Mouse (Mus musculus): ENCODE measurements around the gene Gli3.

The Gli3 gene

DNA sequence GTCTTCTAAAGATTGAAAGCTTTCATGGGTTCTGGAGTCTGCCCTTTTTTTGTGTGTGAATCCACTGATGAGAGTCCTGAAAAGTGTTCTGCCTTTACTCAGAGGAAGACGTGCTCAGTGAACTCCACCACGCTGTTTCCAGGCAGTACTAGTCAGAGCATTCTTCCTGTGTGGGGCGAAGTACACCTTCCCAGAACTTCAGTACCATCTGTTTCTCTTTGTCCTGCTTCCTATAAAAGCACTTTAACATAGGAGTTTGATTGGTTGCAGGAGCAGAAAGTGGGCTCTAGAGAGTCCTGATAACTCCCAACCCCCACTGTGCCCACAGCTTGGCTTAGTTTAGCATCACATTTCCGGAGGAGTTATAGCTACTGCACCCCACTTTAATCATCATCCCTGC is 32.8 kb downstream of the Gli3 start:
- no peak for DNase-seq (ENCODE audit: low read depth)

DNA sequence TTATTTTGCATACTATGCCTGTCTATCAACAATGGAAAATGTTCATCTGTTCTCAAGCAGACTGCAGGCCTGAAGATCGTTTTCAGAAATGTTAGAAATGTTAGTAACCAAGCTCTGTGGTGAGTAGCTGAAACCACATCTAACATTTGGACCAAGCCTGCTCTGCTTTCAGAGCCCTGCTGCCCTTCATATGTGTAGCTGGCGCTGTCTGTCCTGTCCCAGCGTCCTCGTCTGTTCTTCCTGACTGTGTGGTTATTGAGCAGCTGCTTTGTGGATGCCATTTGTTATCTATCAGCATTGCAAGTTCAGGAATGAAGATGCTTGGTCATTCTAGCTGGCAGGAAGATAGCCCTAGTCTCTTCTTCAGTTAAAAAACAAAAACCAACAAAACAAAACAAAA is 35.3 kb downstream of the Gli3 start:
- DNase-seq (ENCODE audit: low read depth) = no peak

DNA sequence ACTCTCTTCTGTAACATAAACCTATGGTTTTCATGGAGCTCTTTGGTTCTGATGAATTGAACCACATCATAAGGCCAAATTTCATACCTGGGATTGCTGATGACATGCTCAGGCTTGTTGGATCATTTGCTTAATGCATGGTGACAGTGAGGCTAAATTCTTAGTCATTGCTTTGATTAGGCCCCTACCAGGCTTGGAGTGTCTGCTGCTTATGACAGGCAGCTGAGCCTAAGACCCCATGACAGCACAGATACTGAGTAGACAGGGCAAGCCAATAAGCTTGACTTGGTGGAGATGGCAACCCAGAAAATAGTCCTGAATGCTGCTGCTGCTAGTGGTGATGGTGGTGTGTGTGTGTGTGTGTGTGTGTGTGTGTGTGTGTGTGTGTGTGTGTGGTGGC is 47.9 kb downstream of the Gli3 start:
- DNase-seq (ENCODE audit: low read depth) = no peak

DNA sequence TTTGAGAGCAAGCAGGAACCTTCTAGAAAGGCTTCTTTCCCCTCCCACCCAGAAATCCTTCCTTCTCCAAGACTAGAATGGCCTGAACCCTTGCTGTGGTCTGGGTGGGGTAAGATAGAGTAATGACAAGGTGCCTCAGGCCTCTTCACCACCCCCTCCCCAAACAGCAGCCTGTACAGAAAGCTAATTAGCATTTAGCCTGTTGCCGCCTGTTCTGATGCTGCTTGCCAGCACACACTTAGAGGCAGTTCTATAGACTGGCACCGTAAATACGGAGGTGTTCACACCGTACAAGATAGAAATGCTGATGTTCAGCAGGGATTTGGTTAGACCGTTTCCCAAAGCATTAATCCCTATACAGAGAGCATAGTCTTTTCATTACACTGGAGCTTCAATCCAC is 50.1 kb downstream of the Gli3 start:
- DNase-seq (ENCODE audit: low read depth) = no peak

DNA sequence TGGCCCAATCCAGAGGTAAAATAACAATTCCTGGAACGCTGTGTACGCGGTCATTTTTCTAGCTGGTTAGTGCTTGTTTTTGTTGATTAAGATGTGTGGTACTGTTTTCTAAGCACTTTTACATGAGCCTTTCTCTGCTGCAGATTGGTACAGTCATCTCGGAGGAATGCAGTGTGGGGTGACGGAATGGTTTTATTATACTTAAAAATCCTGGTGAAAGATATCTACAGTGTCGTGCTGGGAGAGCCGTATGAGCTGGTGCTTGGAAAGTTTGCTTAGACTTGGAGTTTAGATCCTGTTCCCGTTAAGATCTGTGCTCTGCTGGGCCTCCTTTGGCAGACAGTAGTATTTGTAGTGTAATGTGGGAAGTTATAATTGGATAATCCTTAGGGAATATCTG is 51.0 kb downstream of the Gli3 start:
- no peak for DNase-seq (ENCODE audit: low read depth)

DNA sequence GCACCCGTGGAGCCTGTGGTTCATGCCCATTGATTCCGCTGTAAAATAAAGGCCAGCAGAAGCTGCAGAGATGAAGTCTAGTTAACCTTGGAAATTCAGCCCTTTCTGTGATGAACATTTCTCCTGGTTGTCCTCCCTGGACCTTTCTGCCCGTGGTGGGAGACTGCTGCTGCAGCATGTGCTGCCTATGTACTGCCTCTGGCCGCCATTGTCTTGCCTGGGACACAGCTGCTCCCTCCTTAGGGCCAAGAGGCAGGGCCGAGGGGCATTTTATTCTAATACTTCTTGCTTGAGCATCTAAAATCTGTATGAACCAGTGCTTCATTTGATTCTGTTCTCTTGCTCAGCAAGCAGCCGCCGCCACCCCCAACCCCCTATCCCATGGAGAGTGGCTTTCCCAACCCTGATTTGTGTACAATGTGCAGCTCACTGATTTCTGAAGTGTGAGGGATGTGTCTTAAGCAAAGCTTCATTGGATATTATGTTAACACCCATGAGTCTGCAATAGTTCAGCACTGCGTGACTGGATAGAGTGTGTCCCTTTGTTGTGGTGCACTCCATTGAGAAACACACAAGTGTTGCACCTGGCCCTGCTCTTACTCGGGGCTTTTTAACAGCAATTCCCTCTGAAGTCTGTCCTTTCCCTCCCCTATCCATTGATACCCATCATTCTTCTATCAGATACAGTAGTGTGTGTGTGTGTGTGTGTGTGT is 54.2 kb downstream of the Gli3 start:
- no peak for DNase-seq (ENCODE audit: low read depth)

DNA sequence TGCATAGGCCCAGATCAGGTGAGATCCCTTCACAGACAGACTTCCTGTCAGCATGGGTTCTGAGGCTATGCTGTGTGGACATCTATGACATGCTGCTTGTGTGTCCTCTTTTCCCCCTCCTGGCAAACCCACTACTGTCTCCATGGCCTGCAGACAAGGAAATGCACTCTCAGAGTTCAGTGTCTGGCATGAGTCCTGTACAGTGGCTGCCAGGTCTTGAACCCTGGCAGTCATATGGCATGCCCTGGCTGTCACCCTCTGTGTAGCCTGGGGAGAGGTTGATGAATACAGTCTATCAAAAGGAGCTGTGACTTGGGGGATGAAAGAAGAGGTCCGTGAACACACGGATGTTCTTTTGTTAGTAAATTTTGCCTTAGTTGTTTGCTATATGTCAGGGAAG is 57.3 kb downstream of the Gli3 start:
- DNase-seq (ENCODE audit: low read depth) = no peak

DNA sequence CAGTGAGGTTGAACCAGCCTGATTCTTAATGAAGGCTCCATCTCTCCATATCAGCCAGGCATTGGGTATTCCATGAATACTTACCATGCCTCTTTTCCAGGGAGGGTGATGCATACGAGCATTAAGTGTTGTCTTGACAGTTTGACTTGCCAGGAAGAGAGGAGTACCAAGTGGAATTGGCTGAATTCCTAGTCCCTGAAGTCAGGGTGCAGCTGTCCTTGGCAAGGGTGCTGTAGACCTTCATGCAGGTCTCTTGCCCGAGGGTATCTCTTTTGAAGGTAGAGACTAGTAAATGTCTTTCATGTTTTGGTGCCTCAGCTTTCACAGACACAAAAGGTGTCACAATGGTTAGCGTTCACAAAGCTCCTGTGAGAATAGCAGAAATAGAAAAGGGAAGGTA is 59.1 kb downstream of the Gli3 start:
- no peak for DNase-seq (ENCODE audit: low read depth)

DNA sequence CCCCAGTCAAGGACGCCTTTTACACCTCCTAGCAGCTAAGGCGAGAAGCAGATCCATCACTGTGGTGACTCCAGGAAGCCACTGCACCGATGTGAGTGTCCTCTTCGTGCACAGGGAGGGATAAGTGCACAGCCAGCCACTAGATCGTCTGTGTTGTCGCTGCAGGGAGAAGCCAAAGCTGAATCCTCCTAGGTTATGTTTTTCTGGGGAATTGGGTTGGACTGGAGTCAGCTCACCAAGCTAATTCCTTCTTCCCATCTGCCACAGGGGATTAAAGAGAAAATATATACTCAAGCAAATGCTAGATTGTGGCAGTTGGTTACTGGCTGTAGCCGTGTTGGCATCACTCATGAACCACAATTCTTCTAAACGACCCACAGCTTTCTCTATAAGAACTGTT is 61.2 kb downstream of the Gli3 start:
- no peak for DNase-seq (ENCODE audit: low read depth)

DNA sequence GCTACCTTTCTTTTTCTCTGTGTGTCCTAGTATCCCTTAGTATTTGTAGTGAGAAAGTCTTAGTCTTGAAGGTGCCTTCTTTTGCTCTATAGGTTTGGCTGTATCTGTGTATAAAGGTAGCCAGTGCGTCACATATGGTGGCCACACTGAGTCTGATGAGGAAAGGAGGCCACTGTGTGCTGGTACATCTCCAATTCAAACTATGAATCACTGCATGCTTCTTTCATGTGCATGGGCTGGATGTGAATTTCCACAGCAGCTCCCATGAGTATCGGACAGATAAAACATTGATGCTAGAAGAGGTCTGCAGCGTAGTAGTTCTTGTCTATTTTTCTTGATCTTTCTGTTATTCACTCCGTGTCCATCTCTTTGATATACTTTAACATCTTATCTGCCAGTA is 63.7 kb downstream of the Gli3 start:
- DNase-seq (ENCODE audit: low read depth) = no peak

DNA sequence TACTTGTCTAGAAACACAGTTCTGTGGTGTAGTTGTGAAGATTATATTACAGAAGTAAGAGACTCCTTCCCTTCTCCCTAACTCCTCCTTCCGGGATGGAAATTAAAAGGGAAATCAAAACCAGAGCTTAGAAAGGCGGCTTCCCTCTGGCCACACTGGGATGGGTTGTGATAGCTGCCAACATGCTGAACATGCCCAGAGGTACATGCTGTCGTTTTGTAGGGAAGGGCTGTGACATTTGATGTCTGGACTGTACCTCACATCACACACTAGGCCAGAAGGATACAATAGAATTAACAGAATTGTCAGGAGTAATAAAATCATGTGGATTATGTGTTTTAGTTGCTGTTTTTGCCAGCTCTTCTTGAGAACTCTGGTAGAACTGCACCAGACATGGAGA is 68.5 kb downstream of the Gli3 start:
- DNase-seq (ENCODE audit: low read depth) = no peak

DNA sequence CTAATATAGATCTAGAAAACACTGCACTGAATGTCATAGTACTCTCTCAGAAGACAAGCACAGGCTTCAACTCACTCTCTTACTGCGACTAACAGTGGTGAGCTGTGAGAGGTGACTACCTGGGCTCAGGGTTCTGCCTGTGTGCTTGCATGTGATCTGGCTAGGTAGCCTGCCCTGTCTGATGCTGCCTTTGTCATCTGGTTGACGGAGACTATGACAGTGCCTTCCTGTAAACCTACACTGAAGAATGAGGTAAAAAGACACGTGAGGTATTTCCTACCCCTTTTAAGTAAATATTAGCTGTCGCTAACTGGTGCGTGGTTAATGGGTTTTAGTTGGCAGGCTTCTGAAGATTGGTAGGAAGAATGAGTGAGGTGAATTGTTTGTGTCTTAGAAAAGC is 74.2 kb downstream of the Gli3 start:
- DNase-seq (ENCODE audit: low read depth) = no peak

DNA sequence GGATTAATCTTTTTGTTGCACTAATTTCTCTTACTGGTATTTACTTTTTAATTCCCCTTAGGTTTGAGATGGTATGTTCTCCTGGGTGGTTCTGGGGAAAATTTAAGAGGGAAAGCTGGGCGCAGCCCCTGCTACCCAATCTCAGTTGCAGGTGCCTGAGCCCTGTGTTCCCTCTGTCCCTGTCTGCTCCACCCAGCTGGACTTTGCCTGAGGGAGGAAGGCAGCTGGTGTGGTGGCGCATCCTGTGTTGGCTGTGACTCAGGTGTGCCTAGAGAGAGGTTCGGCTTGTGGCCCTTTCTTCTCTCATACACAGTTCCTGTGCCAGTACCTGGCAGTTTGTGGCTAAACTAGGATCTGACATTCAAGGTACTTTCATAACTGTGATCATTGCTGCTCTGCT is 74.6 kb downstream of the Gli3 start:
- DNase-seq (ENCODE audit: low read depth) = no peak

DNA sequence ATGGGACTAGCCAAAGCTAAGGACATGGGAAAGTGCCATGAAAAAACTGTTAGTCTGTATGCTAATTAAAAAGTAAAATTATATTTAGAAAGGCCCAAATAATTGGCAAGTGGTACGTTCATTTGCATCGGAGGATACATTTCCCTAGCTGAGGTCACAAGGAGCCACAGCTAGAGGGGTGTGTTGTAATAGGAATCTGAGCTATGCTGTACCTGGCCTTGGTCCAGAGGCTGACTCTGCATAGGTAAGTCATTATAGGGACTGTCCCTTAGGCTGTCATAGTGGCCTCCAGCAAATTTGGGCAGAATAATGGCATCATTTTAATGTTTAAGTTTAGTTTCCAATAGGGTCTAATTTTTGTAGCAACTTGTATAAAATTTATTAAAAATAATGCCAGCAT is 75.4 kb downstream of the Gli3 start:
- DNase-seq (ENCODE audit: low read depth) = no peak

DNA sequence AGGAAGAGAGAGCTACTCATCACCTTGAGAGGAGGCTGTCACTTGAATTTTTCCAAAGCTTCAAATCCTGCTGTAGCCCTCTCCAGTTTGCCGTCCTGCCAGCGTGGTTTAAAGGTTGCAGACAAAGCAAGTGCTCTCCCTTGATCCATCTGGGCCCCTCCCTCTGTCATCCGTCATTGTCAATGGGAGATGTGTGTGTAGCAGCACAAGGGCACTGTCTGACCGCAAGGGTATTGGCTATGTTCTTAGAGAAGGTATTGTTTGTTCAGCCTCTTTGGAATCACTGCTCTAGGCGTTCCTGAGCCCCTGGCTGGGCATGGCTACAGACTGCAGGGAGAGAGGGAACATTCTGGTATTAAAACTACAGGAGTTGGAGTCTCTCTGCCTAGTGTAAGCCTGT is 79.0 kb downstream of the Gli3 start:
- no peak for DNase-seq (ENCODE audit: low read depth)

DNA sequence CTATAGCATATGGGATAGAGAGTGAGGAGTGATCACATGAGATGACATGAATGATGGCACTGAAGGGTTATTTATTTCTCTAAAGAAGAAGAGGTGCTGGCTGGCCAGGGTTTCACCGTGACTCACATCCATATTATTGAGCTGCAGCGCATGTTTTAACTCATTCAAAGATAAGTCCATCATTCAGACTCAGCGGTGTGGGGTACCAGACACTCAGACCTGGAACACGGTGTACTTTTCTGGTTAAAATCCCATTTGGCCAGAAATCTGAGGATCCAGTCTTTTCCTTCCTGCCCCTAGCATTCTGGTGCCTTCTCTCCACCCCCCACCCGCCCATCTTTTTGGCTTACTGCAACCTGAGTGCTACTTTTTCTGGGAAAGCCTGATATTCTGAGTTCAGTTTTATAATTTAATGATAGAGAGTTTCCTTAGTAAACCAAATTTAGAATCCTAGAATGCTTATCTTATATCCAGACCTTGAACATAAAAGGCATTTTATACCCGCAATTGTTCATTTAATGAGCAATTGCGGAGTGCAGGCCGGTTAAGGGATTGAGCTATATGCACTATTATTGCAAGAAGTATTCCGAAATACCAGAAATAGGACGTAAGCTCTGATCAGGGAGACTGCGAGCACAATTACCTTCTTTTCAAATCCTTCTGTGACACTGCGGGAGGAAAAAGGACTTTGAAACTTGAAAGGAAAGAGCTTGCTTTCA is 80.3 kb downstream of the Gli3 start:
- DNase-seq (ENCODE audit: low read depth) = no peak

DNA sequence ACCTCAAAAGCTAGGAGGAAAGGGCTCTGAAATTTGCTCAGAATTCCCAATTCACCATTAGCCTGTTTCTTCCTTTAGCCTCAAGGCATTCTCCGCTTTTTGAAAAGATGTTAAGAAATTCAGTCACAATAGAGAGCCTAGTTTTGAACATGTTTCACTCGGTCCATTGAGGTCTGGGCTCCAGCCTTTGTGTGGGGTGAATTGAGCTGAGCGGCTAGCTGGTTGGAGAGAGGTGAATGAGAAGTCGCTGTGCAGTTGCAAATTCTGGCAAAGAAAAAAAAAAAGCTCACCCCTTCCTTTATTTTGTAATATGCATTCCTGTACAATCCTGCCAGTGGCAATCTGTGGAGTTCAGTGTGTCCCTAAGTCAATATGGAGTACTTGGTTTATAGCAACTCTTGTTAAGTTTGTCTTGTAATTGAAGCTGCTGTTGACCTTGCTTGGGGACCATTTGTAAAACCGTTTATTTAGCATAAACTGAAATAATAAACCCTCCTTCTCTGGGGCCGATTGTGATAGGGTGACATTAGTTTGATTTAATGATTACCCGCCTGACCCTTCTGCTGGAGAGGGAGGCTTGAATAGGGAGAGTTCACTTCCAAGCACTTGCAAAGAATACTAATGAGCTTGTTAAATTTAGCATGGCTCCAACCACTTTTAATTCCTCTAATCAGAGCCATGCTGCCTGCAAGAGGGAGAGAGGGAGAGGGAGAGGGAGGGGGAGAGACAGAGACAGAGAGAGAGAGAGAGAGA is 81.0 kb downstream of the Gli3 start:
- no peak for DNase-seq (ENCODE audit: low read depth)

DNA sequence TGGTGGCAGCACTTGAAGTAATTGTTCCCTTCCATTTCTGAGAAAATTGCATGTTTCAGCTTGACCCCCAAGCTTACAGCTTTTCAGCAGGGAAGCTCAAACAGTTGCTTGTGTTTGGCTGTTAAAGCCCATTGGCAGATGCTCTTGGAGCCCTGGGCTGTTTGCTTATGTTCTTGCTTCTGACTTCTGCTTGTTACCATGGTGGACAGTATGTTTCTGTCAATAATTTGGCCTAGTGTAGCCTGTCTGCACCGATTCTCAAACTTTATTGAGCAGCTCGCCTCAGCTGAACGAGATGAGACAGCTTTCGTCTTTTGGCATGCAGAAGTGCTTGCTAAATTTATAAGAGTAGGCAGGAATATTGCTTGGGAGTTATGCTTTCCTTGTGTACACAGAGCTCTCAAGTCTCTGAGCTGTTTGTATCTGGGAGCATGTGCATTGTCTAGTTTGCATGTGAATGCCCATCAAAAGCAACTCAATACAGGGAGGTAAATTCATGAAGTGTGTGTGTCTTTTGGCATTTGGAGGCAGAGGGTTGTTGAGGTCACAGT is 82.4 kb downstream of the Gli3 start:
- no peak for DNase-seq (ENCODE audit: low read depth)

DNA sequence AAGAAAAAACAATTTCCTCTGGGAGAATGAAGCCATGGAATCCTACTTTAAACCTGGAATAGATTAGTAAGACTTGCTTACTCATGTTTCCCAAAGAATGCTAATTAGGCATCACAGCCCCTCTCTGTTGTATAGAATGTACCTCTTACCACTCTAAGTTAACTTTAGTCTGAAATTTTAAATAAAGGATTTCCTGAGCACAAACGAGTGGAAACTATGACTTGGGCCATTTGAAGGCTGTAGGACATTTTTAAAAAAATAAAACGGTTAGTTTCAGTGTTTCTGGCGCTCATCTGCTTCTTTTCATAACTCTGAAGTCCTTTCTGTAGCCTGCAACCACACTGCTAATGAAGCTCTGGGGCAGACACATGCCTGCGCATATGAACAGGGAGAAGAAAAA is 83.2 kb downstream of the Gli3 start:
- no peak for DNase-seq (ENCODE audit: low read depth)

DNA sequence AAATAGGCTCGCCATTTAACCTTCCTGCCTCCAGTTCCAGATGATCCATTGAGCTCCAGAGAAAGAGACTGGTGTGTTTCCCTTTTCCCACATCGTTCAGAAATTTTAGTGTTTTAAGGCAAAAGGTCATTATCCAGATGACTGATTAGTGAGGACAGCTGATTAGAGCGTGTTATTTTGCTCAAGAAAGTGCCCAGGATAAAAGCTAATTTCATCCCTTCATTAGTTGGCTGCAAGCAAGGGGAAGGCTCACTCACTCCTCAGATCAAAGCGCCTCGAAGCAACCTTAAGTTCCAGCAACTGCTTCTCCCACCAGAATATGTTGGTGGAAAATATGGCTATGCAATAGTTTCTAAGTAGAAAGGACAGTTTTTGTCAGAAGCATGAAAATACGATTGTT is 86.4 kb downstream of the Gli3 start:
- DNase-seq (ENCODE audit: low read depth) = no peak

DNA sequence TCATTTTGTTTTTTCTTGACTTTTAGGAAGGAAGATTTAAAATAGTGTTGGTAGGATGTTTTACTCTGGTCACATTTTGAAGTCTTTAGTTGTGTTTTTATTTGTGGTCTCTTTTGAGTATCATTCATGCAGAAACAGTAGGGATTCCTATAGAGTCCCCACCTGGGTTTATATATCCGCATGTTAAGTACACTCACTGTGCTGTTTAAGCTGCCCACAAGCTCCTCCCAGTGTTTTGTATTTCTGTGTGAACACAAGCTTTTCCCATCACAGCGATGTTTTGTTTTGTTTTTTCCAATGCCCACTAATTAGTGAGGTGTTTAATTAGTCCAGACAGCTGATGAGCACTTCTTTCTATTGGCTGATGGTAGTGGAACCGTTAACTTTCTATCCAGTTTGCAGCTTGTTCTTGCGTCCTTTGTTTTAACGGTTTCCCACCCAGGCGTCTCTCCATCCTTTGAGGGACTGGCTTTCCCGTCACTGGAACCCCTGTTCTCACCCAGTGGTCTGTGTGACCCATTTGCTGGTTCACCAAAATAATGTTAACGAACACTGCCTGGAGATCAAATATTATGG is 87.1 kb downstream of the Gli3 start:
- no peak for DNase-seq (ENCODE audit: low read depth)

DNA sequence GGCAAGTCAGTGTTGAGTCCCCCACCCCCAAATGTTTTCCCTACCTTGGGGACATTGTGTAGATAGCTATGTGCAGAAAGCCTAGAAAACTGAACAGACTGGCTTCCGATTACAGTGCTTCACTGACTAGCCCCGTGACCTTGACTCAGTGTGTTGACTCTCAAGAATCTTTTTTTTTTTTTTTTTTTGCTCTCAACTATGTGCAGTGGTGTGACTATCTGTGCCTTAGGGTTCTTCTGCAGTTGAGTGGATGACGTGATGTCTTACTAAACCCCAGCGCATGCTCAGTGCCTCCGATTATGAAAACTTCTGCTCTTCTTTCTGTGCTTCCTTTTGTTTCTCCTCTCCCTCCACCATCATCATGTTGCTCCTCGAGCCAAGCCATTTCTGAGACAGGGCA is 87.7 kb downstream of the Gli3 start:
- DNase-seq (ENCODE audit: low read depth) = no peak

DNA sequence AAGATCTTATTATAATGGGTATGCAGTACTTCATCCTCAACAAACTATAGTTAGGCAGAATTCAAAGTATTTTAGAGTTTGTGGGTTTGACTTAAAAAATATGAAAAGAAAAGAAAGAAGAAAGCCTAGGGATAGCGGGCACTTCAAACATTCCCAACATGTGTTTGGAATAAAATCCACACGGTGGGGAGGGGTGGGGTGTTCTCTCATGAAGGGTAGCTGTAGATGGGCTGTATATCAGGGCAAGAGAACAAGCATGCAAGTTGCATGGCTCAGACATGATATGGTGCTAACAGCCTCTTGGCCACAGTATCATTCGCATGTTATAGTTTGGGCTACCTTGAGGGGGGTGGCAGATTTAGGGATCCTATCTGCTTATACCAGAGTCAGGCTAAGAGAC is 89.0 kb downstream of the Gli3 start:
- no peak for DNase-seq (ENCODE audit: low read depth)
